Mouse (Mus musculus) thymus, adult 2 months (tissue): ENCODE data around the gene Vcp. TPM values are rescaled to one million over a fixed set of nuclear protein-coding genes. Genes with fewer than 3 reads are reported as not detected.
A peak's percentile ranks its signal among the peaks of the same experiment; 100 is the strongest.

ENCODE experiments used
- DNase-seq: peaks from one replicate; pipeline ENCODE4 v3.0.0; 2021
- H3K27ac ChIP-seq: fragments of 200-500 bp; 2 replicates; pipeline ENCODE4 v1.5.1; 2012; ENCODE audit warnings: low read length, control low read depth; ENCODE audit not compliant: control insufficient read depth, insufficient read depth
- H3K27me3 ChIP-seq: fragments of 200-500 bp; 2 replicates; pipeline ENCODE4 v1.6.1; 2012; ENCODE audit warnings: mild to moderate bottlenecking, low read length, moderate library complexity, mixed read lengths; ENCODE audit not compliant: control insufficient read depth, insufficient read depth
- H3K36me3 ChIP-seq: fragments of 200-500 bp; 2 replicates; pipeline ENCODE4 v1.6.1; 2012; ENCODE audit warnings: mild to moderate bottlenecking, low read length, moderate library complexity; ENCODE audit not compliant: control insufficient read depth, insufficient read depth
- H3K4me1 ChIP-seq: fragments of 200-500 bp; replicated peaks from 2 replicates; pipeline ENCODE4 v1.6.1; 2012; ENCODE audit warnings: low read length; ENCODE audit not compliant: control insufficient read depth, insufficient read depth
- H3K4me3 ChIP-seq: fragments of 200-500 bp; 2 replicates; pipeline ENCODE4 v1.5.1; 2012; ENCODE audit warnings: mild to moderate bottlenecking, low read length, control low read depth, moderate library complexity; ENCODE audit not compliant: control insufficient read depth, insufficient read depth
- CTCF ChIP-seq: fragments of 200-500 bp; IDR thresholded peaks from 2 replicates; pipeline ENCODE4 v1.5.1; 2012; ENCODE audit warnings: mild to moderate bottlenecking, control low read depth, low read length, moderate library complexity, borderline replicate concordance; ENCODE audit not compliant: control insufficient read depth, poor library complexity, insufficient read depth; ENCODE audit errors: extremely low read depth
- POLR2A ChIP-seq: fragments of 200-500 bp; IDR thresholded peaks from 2 replicates; pipeline ENCODE4 v1.6.1; 2012; ENCODE audit warnings: mild to moderate bottlenecking, low read length, control low read depth, moderate library complexity; ENCODE audit not compliant: control insufficient read depth, poor library complexity, insufficient read depth; ENCODE audit errors: extremely low read depth
- WGBS: fragments of 180-500 bp; shearing (Covaris S2); methylation state at CpG from one replicate; pipeline ENCODE4 v1.1.7; 2018; 5-methylcytosine and 5-hydroxymethylcytosine counted together
- polyA plus RNA-seq: library from polyadenylated mRNA; depleted of rRNA; stranded (reverse); fragments of >200 nt; gene quantifications from 2 replicates; pipeline ENCODE4 v1.2.3, GENCODE M21; 2012

Vcp gene
- polyA plus RNA-seq, 1 experiment, result 126 TPM

DNA sequence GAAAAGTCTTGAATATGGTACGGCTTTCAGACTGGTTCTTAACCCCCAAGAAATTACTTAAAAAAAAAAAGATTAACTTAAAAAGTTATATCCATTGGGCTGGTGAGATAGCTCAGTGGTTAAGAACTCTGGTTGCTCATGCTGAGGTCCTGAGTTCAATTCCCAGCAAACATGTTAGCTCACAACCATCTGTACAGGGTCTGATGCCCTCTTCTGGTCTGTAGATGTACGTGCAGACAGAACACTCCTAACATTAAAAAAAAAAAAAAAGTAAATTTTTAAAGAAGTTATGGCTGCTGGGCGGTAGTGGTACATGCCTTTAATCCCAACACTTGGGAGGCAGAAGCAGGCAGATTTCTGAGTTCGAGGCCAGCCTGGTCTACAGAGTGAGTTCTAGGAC, 22.2 kb downstream of the Vcp start:
- DNase-seq, result no peak
- 93% methylated on average over 4 of the region's 4 CpGs for WGBS
- no peaks in the 10 kb centered on the region for H3K27me3 ChIP-seq
- H3K4me3 ChIP-seq, result no peak overlapping the region
- no peak overlapping the region for H3K27ac ChIP-seq
- H3K36me3 ChIP-seq, result peaks cover 31% of the 10 kb centered on the region
- TF ChIP-seq CTCF, result no peak
- no peak for TF ChIP-seq POLR2A
- no peaks in the 10 kb centered on the region for H3K4me1 ChIP-seq

DNA sequence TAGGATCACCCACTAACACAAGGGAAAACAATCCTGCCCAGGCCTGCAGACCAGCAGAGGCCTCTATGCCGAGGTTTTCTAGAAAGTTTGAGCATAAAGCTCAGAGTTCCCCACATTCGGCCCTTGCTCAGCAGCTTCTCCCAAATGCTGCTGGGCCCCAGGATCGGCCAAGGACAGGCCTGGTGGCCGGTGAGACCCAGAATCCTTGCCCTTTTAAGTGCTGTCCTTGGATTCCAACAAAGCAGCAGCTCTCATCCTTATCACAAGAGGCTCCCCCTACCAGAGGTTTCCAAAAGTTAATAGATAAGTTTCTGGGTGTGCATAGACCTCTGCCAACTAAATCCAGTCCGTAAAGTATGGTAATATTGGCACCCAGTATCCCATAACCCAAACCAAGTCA, 26.4 kb downstream of the Vcp start:
- no peak for DNase-seq
- peaks cover 3% of the 10 kb centered on the region; the same call in 1 of the 2 replicates for H3K36me3 ChIP-seq
- 94% methylated on average over 5 of the region's 5 CpGs for WGBS
- H3K27ac ChIP-seq, result no peak overlapping the region
- TF ChIP-seq POLR2A, result no peak
- TF ChIP-seq CTCF, result no peak
- H3K27me3 ChIP-seq, result no peaks in the 10 kb centered on the region
- no peak overlapping the region for H3K4me3 ChIP-seq
- no peaks in the 10 kb centered on the region for H3K4me1 ChIP-seq

- no peaks in the 10 kb centered on the region for H3K27me3 ChIP-seq
- H3K27ac ChIP-seq, result no peak overlapping the region
- WGBS, result 96% methylated on average over 4 of the region's 4 CpGs
- TF ChIP-seq POLR2A (no peak), CTCF (no peak)
- no peak overlapping the region for H3K4me3 ChIP-seq
- H3K36me3 ChIP-seq, result no peaks in the 10 kb centered on the region
- DNase-seq, result no peak
- no peaks in the 10 kb centered on the region for H3K4me1 ChIP-seq
These were observed 27.4 kb downstream of the Vcp start for GRCm38 (mm10) chr4:42972952-42973351.

GRCm38 (mm10) chr4:42969304-42969703, 31.0 kb downstream of the Vcp start, which contains the start of gene 1700022I11Rik:
1700022I11Rik (plus strand) TSS chr4:42969604.
- Histone ChIP-seq H3K4me1 (no peaks in the 10 kb centered on the region; the same call in 1 of the 2 replicates), H3K36me3 (no peaks in the 10 kb centered on the region), H3K4me3 (no peak within 1 kb of the TSS), H3K27ac (no peak within 1 kb of the TSS), H3K27me3 (no peaks in the 10 kb centered on the region)
- no peak for TF ChIP-seq CTCF
- no peak for TF ChIP-seq POLR2A
- 95% methylated on average over 4 of the region's 4 CpGs for WGBS
- DNase-seq, result no peak

GRCm38 (mm10) chr4:42965039-42965719, 35.1 kb downstream of the Vcp start:
- DNase-seq, result peak; percentile 45
- WGBS, result 20% methylated on average over 12 of the region's 12 CpGs
- no peak overlapping the region for H3K4me3 ChIP-seq
- H3K27me3 ChIP-seq, result no peaks in the 10 kb centered on the region
- no peak overlapping the region for H3K27ac ChIP-seq
- H3K36me3 ChIP-seq, result no peaks in the 10 kb centered on the region
- no peaks in the 10 kb centered on the region; the same call in 1 of the 2 replicates for H3K4me1 ChIP-seq
- no peak for TF ChIP-seq CTCF
- TF ChIP-seq POLR2A, result no peak

GRCm38 (mm10) chr4:42963480-42963879, 36.8 kb downstream of the Vcp start:
- H3K27me3 ChIP-seq, result no peaks in the 10 kb centered on the region
- no peak for DNase-seq
- no peak overlapping the region for H3K27ac ChIP-seq
- no peak overlapping the region for H3K4me3 ChIP-seq
- H3K36me3 ChIP-seq, result no peaks in the 10 kb centered on the region
- 97% methylated on average over 2 of the region's 2 CpGs for WGBS
- no peaks in the 10 kb centered on the region; the same call in 1 of the 2 replicates for H3K4me1 ChIP-seq
- no peak for TF ChIP-seq POLR2A
- TF ChIP-seq CTCF, result no peak

GRCm38 (mm10) chr4:42961592-42961991, 38.7 kb downstream of the Vcp start:
- TF ChIP-seq POLR2A (no peak), CTCF (peak; percentile 42; the same call in 1 of the 2 replicates)
- peak; percentile 74 for DNase-seq
- 25% methylated on average over 4 of the region's 4 CpGs for WGBS

More at GRCm38 (mm10) chr4:42961592-42961991, 38.7 kb downstream of the Vcp start:
- Histone ChIP-seq H3K27me3 (no peaks in the 10 kb centered on the region), H3K27ac (no peak overlapping the region), H3K36me3 (no peaks in the 10 kb centered on the region), H3K4me3 (no peak overlapping the region), H3K4me1 (no peaks in the 10 kb centered on the region; the same call in 1 of the 2 replicates)
